Mouse (Mus musculus) MEL (cell line): ENCODE data around the gene She. TPM values are rescaled to one million over a fixed set of nuclear protein-coding genes. Genes with fewer than 3 reads are reported as not detected.

ENCODE experiments used
- DNase-seq: peaks from one replicate; pipeline ENCODE4 v3.0.0; 2011; ENCODE audit warnings: low read depth, low spot score
- H3K27ac ChIP-seq: 2 replicates; pipeline ENCODE4 v1.5.1; 2012; ENCODE audit warnings: low read depth, mild to moderate bottlenecking, control low read depth, low read length, moderate library complexity; ENCODE audit not compliant: control insufficient read depth
- H3K27me3 ChIP-seq, 2 experiments: fragments of 150-350 bp in 1 of 2; sonication (generic) in 1 of 2; 2 replicates each; pipeline ENCODE4 v1.6.1; 2012; ENCODE audit warnings: low read length in 2 of 2, mild to moderate bottlenecking in 2 of 2, improper control_type of control experiment in 1 of 2, moderate library complexity in 1 of 2; ENCODE audit not compliant: insufficient read depth in 2 of 2, control insufficient read depth in 1 of 2
- H3K36me3 ChIP-seq, 2 experiments: 2 replicates each; pipeline ENCODE4 v1.6.1; 2012 to 2014; ENCODE audit warnings: low read length in 2 of 2, improper control_type of control experiment in 1 of 2, inconsistent platforms in 1 of 2, mild to moderate bottlenecking in 1 of 2; ENCODE audit not compliant: insufficient read depth in 2 of 2, control insufficient read depth in 1 of 2
- H3K4me1 ChIP-seq, 2 experiments: fragments of 150-350 bp in 1 of 2; sonication (generic) in 1 of 2; 2 replicates each; pipeline ENCODE4 v1.6.1; 2012; ENCODE audit warnings: low read length in 2 of 2, improper control_type of control experiment in 1 of 2, mild to moderate bottlenecking in 1 of 2; ENCODE audit not compliant: insufficient read depth in 2 of 2, control insufficient read depth in 1 of 2
- H3K4me3 ChIP-seq, 2 experiments: fragments of 150-350 bp in 1 of 2; sonication (generic) in 1 of 2; 2 replicates each; pipeline ENCODE4 v1.5.1; 2012; ENCODE audit warnings: low read depth in 2 of 2, low read length in 2 of 2, mild to moderate bottlenecking in 2 of 2, moderate library complexity in 2 of 2, control low read depth in 1 of 2, improper control_type of control experiment in 1 of 2; ENCODE audit not compliant: control insufficient read depth in 1 of 2, insufficient read depth in 1 of 2
- H3K79me2 ChIP-seq: 2 replicates; pipeline ENCODE4 v1.6.1; 2012; ENCODE audit warnings: mild to moderate bottlenecking, low read length, moderate library complexity; ENCODE audit not compliant: control insufficient read depth, poor library complexity, insufficient read depth
- H3K9ac ChIP-seq: 2 replicates; pipeline ENCODE4 v1.6.1; 2012; ENCODE audit warnings: low read depth, mild to moderate bottlenecking, control low read depth, low read length, moderate library complexity; ENCODE audit not compliant: control insufficient read depth, poor library complexity, severe bottlenecking
- H3K9me3 ChIP-seq: fragments of 150-350 bp; sonication (generic); replicated peaks from 2 replicates; pipeline ENCODE4 v1.6.1; 2012; ENCODE audit warnings: mild to moderate bottlenecking, low read length, improper control_type of control experiment, moderate library complexity; ENCODE audit not compliant: insufficient read depth
- BHLHE40 ChIP-seq: IDR thresholded peaks from 2 replicates; pipeline ENCODE4 v1.6.1; 2012; ENCODE audit warnings: low read depth, mild to moderate bottlenecking, inconsistent platforms, low read length, improper control_type of control experiment, borderline replicate concordance
- CHD2 ChIP-seq: IDR thresholded peaks from 2 replicates; pipeline ENCODE4 v1.6.1; 2011; ENCODE audit warnings: low read length, improper control_type of control experiment
- CTCF ChIP-seq, 3 experiments: IDR thresholded peaks in 2 of 3; conservative IDR thresholded peaks in 1 of 3; 2 replicates each; pipeline ENCODE4 v1.5.1; 2011 to 2012; ENCODE audit warnings: low read length in 3 of 3, low read depth in 2 of 3, mild to moderate bottlenecking in 2 of 3, improper control_type of control experiment in 1 of 3, inconsistent platforms in 1 of 3, mixed read lengths in 1 of 3, moderate library complexity in 1 of 3; ENCODE audit not compliant: control insufficient read depth in 1 of 3, insufficient read depth in 1 of 3, poor library complexity in 1 of 3, severe bottlenecking in 1 of 3
- ELF1 ChIP-seq: IDR thresholded peaks from 2 replicates; pipeline ENCODE4 v1.6.1; 2014; ENCODE audit warnings: low read depth, mild to moderate bottlenecking, inconsistent platforms, low read length, improper control_type of control experiment, moderate library complexity
- ETS1 ChIP-seq: IDR thresholded peaks from 2 replicates; pipeline ENCODE4 v1.6.1; 2012; ENCODE audit warnings: low read depth, mild to moderate bottlenecking, inconsistent platforms, low read length, improper control_type of control experiment, moderate library complexity
- GABPA ChIP-seq: IDR thresholded peaks from 2 replicates; pipeline ENCODE4 v1.6.1; 2012; ENCODE audit warnings: low read depth, mild to moderate bottlenecking, inconsistent platforms, low read length, improper control_type of control experiment, moderate library complexity
- GATA1 ChIP-seq: IDR thresholded peaks from 2 replicates; pipeline ENCODE4 v1.6.1; 2011; ENCODE audit warnings: low read depth, low read length, improper control_type of control experiment
- MAFK ChIP-seq: IDR thresholded peaks from 2 replicates; pipeline ENCODE4 v1.6.1; 2011; ENCODE audit warnings: low read depth, mild to moderate bottlenecking, low read length, improper control_type of control experiment, borderline replicate concordance
- MEF2A ChIP-seq: IDR thresholded peaks from 2 replicates; pipeline ENCODE4 v1.6.1; 2014; ENCODE audit warnings: low read depth, mild to moderate bottlenecking, inconsistent platforms, low read length, improper control_type of control experiment; ENCODE audit not compliant: poor library complexity, insufficient replicate concordance, severe bottlenecking; ENCODE audit errors: extremely low read depth
- MXI1 ChIP-seq: IDR thresholded peaks from 2 replicates; pipeline ENCODE4 v1.6.1; 2011; ENCODE audit warnings: mild to moderate bottlenecking, low read depth, low read length, improper control_type of control experiment
- MYB ChIP-seq: IDR thresholded peaks from 2 replicates; pipeline ENCODE4 v1.6.1; 2011; ENCODE audit warnings: mild to moderate bottlenecking, low read depth, low read length, improper control_type of control experiment
- MYC ChIP-seq: IDR thresholded peaks from 2 replicates; pipeline ENCODE4 v1.6.1; 2011; ENCODE audit warnings: low read depth, mild to moderate bottlenecking, low read length, improper control_type of control experiment, moderate library complexity
- RAD21 ChIP-seq: IDR thresholded peaks from 2 replicates; pipeline ENCODE4 v1.6.1; 2011; ENCODE audit warnings: mild to moderate bottlenecking, low read depth, low read length, improper control_type of control experiment
- SMC3 ChIP-seq: IDR thresholded peaks from 2 replicates; pipeline ENCODE4 v1.6.1; 2011; ENCODE audit warnings: low read depth, low read length, improper control_type of control experiment
- TAL1 ChIP-seq: IDR thresholded peaks from 2 replicates; pipeline ENCODE4 v1.6.1; 2012; ENCODE audit warnings: mild to moderate bottlenecking, inconsistent platforms, low read length, moderate library complexity, mixed read lengths
- TBP ChIP-seq: IDR thresholded peaks from 2 replicates; pipeline ENCODE4 v1.8.0; 2011; ENCODE audit warnings: low read depth, low read length, improper control_type of control experiment
- UBTF ChIP-seq: IDR thresholded peaks from 2 replicates; pipeline ENCODE4 v1.6.1; 2012; ENCODE audit warnings: low read depth, mild to moderate bottlenecking, inconsistent platforms, low read length, improper control_type of control experiment, moderate library complexity, borderline replicate concordance; ENCODE audit not compliant: insufficient read depth
- ZC3H11A ChIP-seq: IDR thresholded peaks from 2 replicates; pipeline ENCODE4 v1.6.1; 2012; ENCODE audit warnings: low read depth, mild to moderate bottlenecking, inconsistent platforms, low read length, improper control_type of control experiment
- polyA plus RNA-seq, 2 experiments: library from polyadenylated mRNA; stranded (reverse) in 1 of 2; unstranded in 1 of 2; fragments of >175 nt in 1 of 2; fragments of >200 nt in 1 of 2; gene quantifications; 2 replicates each; pipeline versions ENCODE4 v1.2.1 to v1.2.4; 2012; ENCODE audit warnings: low replicate concordance in 2 of 2, low read depth in 1 of 2; ENCODE audit not compliant: insufficient read length in 2 of 2, insufficient read depth in 1 of 2, missing spikeins in 1 of 2
- total RNA-seq: library from RNA; depleted of rRNA; stranded (reverse); fragments of 300-350 nt; gene quantifications from 2 replicates; pipeline ENCODE4 v1.2.3, GENCODE M21; 2012

The She gene
- total and polyA plus RNA-seq, 3 experiments, result 3.3 to 3.5 TPM; not detected in 1

DNA sequence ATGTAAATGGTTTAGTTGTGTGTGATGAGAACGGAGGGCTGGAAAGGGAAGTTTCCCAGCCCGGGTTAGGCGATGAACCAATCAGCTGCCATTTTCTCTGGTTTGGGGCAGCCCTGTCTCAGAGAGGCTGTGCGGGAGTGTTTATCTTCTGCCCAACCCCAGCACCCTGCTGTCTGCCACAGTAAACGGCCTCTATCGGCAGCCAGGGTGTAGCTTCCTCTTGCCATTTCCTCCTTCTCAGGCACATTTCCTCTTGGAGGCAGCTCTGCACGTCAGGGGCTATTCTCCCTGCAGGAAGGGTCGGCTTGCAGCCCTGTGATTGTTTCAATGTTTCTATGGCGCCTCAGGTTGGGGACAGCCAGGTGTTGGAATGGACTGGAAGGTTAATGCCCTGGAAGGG lies 12.0 kb downstream of the She start (continued):
- TF ChIP-seq GABPA (no peak), ELF1 (peak; percentile 78)

- Histone ChIP-seq H3K9me3 (no peaks in the 10 kb centered on the region), H3K4me1 (peaks cover 6 to 9% of the 10 kb centered on the region in 2 experiments; a peak in 3 of 4 replicates), H3K79me2 (no peaks in the 10 kb centered on the region), H3K27me3 (no peaks in the 10 kb centered on the region)
- no peak for TF ChIP-seq TAL1
- TF ChIP-seq MYC, result no peak
- TF ChIP-seq CHD2, result no peak
- no peak for TF ChIP-seq BHLHE40
- no peak for TF ChIP-seq ETS1
- TF ChIP-seq TBP, result no peak
- no peak for TF ChIP-seq CTCF (IDR thresholded peaks at IDR 0.05 in 2 of 3, conservative IDR thresholded peaks at IDR 0.05 in 1 of 3; ENCODE audit: control insufficient read depth in 1 of 3, insufficient read depth in 1 of 3, low read depth in 2 of 3, low read length in 3 of 3, poor library complexity in 1 of 3, severe bottlenecking in 1 of 3)
- TF ChIP-seq GABPA, result no peak
- TF ChIP-seq MXI1, result no peak
- TF ChIP-seq, all 39 proteins: peak for 0
- H3K27ac ChIP-seq, result no peak overlapping the region
- no peak for DNase-seq
- H3K9ac ChIP-seq, result no peak overlapping the region
- no peak overlapping the region for H3K4me3 ChIP-seq
- H3K36me3 ChIP-seq, result peaks cover 0 to 8% of the 10 kb centered on the region in 2 experiments; a peak in 2 of 4 replicates
These were observed 14.6 kb downstream of the She start for GRCm38 (mm10) chr3:89845814-89846213.

DNA sequence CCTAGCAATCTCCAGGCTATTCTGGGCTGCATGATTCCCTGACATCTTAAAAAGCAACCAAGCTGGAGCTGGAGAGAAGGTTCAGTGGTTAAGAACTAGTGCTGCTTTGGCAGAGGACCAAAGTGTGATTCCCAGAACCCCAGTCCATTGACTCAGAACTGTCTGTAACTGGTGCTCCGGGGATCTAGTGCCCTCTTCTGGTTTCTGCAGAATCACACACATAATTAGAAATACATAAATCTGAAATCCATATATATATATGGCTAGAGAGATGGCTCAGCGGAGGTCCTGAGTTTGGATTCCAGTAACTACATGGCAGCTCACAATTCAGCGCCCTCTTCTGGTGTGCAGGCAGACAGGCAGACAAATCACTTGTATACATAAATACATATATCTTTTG lies 16.0 kb downstream of the She start:
- H3K36me3 ChIP-seq, result peaks cover 0 to 8% of the 10 kb centered on the region in 2 experiments; a peak in 2 of 4 replicates
- TF ChIP-seq MAFK (no peak), GATA1 (no peak), UBTF (no peak), RAD21 (peak; percentile 25), MEF2A (no peak), ZC3H11A (0 out of 2 replicates have a peak, but pooled peaks have one; percentile 13), SMC3 (peak; percentile 56), TAL1 (no peak), CTCF (IDR thresholded peaks at IDR 0.05 in 2 of 3, conservative IDR thresholded peaks at IDR 0.05 in 1 of 3; ENCODE audit: control insufficient read depth in 1 of 3, insufficient read depth in 1 of 3, low read depth in 2 of 3, low read length in 3 of 3, poor library complexity in 1 of 3, severe bottlenecking in 1 of 3) (peak; percentile 29 to 54 (median 29); a peak in 5 of 6 replicates), MYB (no peak)
- no peaks in the 10 kb centered on the region for H3K79me2 ChIP-seq
- no peak overlapping the region for H3K4me3 ChIP-seq
- DNase-seq, result peak; percentile 43
- H3K27me3 ChIP-seq, result no peaks in the 10 kb centered on the region
- no peak overlapping the region for H3K9ac ChIP-seq
- H3K4me1 ChIP-seq, result peaks cover 6 to 9% of the 10 kb centered on the region in 2 experiments; a peak in 3 of 4 replicates
- H3K9me3 ChIP-seq, result no peaks in the 10 kb centered on the region
- no peak overlapping the region for H3K27ac ChIP-seq
